ENCODE assay signal across 9 mouse cellular contexts in genomic region chr16:25263520-25264149, GRCm38 (mm10). TPM values are rescaled to one million over a fixed set of nuclear protein-coding genes. Genes with fewer than 3 reads are reported as not detected.
DNase-seq lines count a peak whose midpoint lies in the region; TF ChIP-seq lines count a peak whose summit lies in the region.
"Had no signal": no experiment of that assay in that cellular context is flagged by ENCODE, and none has a peak within 500 bp of the region (broad histone marks: within the 10 kb centered on the region; RNA-seq: fewer than 3 reads in every experiment).

No protein-coding gene starts in this region.

- 46% methylated on average over 9 of the region's 9 CpGs for WGBS in forebrain, embryonic 10.5 days

- no peaks in the 10 kb centered on the region for H3K9me3 ChIP-seq in ES-Bruce4 (replicated peaks; ENCODE audit: control insufficient read depth, insufficient read depth, low read length, poor library complexity, severe bottlenecking)
- no peaks in the 10 kb centered on the region for H3K9me3 ChIP-seq in forebrain, embryonic 10.5 days

- intact Hi-C loops in heart, postnatal 10 days (cut with DNase I): loop anchor here (1.0 to 10.0 kb wide), 5 partner anchors 181 to 1301 kb away; no protein-coding TSS in a partner anchor

- H3K4me3 ChIP-seq in ES-Bruce4 (ENCODE audit: low read depth, low read length): no peak overlapping the region
- H3K4me3 ChIP-seq in brown adipose tissue, adult 24 weeks (ENCODE audit: insufficient read depth, low read depth, low read length): no peak overlapping the region
- H3K4me3 ChIP-seq in forebrain, embryonic 10.5 days: no peak overlapping the region

- no peaks in the 10 kb centered on the region; the same call in 1 of the 2 replicates for H3K27me3 ChIP-seq in ES-Bruce4 (ENCODE audit: control insufficient read depth, insufficient read depth, low read length, poor library complexity, severe bottlenecking)
- H3K27me3 ChIP-seq in forebrain, embryonic 10.5 days (ENCODE audit: poor library complexity, severe bottlenecking): no peaks in the 10 kb centered on the region

- TF ChIP-seq CTCF in ES-Bruce4 (IDR thresholded peaks at IDR 0.05; ENCODE audit: low read depth, low read length): peak; percentile 15

- no peak overlapping the region for H3K27ac ChIP-seq in ES-Bruce4 (ENCODE audit: insufficient read depth, low read length)
- H3K27ac ChIP-seq in brown adipose tissue, adult 24 weeks (replicated peaks; ENCODE audit: low read depth, low read length): peak overlapping the region; percentile 89
- no peak overlapping the region for H3K27ac ChIP-seq in forebrain, embryonic 10.5 days

- H3K4me1 ChIP-seq in ES-Bruce4 (ENCODE audit: control insufficient read depth, insufficient read depth, low read length): no peaks in the 10 kb centered on the region
- H3K4me1 ChIP-seq in brown adipose tissue, adult 24 weeks (ENCODE audit: control insufficient read depth, insufficient read depth, insufficient read length, low read length): peaks cover 4% of the 10 kb centered on the region; the same call in 1 of the 2 replicates
- H3K4me1 ChIP-seq in forebrain, embryonic 10.5 days: peaks cover 3% of the 10 kb centered on the region; the same call in 1 of the 2 replicates

- DNase-seq in forebrain, embryonic 10.5 days (ENCODE audit: extremely low spot score, low spot score): peak; percentile 76
- DNase-seq in heart, postnatal 10 days: peak; percentile 83 to 91
- DNase-seq in layer of hippocampus, adult 11-12 months (ENCODE audit: low spot score): peak; percentile 89
- DNase-seq in lung, postnatal 10 days: peak; percentile 86
- DNase-seq in ovary, postnatal 36 days (ENCODE audit: low spot score): peak; percentile 71
- DNase-seq in thymus, postnatal 36 days: peak; percentile 73 to 79

- H3K36me3 ChIP-seq in ES-Bruce4 (ENCODE audit: control insufficient read depth, insufficient read depth, low read length, poor library complexity, severe bottlenecking): no peaks in the 10 kb centered on the region
- H3K36me3 ChIP-seq in forebrain, embryonic 10.5 days (replicated peaks): no peaks in the 10 kb centered on the region

- TF ChIP-seq POLR2A in ES-Bruce4 (IDR thresholded peaks at IDR 0.05; ENCODE audit: insufficient read depth, low read length): no peak

- TF ChIP-seq EP300 in ES-Bruce4 (IDR thresholded peaks at IDR 0.05; ENCODE audit: insufficient read depth, low read depth, low read length): no peak

- H3K9ac ChIP-seq in ES-Bruce4 (ENCODE audit: low read depth, poor library complexity, severe bottlenecking): no peak overlapping the region

RNA-seq across cellular contexts. Expression of gene Tprg, which starts 23.0 kb away (rescaled TPM):
- polyA plus RNA-seq in ES-Bruce4 (2011; ENCODE audit: insufficient read depth, insufficient read length, low read depth, missing spikeins): not detected in 2 replicates
- polyA plus RNA-seq in brown adipose tissue, adult 24 weeks (2012; ENCODE audit: insufficient read depth, insufficient read length, missing spikeins): not detected in 2 replicates
- not detected in 2 replicates for polyA plus RNA-seq in forebrain, embryonic 10.5 days (2016; fragmentation: Nextera tagmentation; extraction: Ambion mirVana)
- not detected for total RNA-seq in heart, postnatal 10 days (2021)
- total RNA-seq: left cerebral cortex, adult 8-10 months had no signal
